Mouse (Mus musculus) kidney, postnatal 4 days (tissue): ENCODE results near the gene Sec14l4.
A peak's percentile ranks its signal among the peaks of the same experiment; 100 is the strongest.

Experiments
- DNase-seq, 2 experiments: peaks; one replicate each; pipeline ENCODE4 v3.0.0; 2021; ENCODE audit warnings: mixed read lengths in 2 of 2

Gene Sec14l4

DNA sequence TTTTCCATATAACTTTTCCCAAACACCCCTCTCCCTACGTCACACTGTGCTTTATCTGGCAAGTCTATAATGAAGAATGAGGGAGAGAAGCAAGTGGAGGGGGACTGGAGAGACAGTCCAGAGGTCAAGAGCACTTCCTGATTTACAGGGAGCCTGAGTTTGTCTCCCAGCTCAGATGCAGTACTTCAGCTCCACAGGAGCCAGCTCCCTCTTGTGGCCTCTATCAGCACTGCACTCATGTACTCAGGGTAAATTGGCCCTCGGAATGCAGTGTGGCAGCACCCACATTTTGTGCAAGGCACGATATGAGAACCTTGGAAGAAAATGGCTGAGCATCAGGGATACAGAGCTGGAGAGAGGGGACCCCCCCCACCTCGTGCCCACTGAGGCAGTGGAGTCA lies 49.0 kb downstream of the Sec14l4 start:
- peak; percentile 77 to 78 for DNase-seq

DNA sequence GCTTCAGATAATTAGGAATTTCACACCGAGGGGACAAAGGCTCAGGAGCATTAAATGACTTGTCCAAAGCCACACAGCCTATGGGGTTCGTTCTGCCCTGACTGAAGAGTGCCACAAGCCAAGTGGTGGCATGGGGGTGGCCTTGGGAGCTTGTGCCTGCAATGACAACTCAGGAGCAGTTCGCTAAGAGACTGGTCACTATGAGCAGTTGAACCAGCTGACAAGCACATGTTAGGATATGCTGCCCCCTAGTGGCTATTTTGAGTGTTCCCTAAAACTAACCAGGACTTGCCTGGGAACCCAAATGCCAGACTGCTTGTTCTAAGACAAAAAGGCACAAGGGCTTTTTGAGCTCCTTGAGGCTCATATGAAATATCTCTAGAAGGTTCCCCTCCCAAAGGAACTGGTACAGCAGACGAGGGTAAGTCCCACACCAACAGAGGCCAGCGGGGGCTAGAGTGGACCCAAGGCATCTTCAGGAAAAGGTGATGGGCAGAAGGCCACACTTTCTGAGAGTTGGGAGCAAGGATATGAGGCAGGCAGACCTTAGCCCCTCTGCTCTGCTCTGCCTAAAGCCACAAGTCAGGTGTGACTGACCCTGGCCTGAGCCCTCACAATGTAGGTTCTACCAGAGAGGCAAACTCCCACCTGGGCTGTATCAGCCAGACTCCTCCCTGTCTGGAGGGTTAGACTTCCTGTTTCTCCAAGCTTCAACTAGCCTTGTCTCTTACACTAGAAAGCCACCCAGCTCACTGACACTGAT lies 52.2 kb downstream of the Sec14l4 start:
- DNase-seq, result peak; percentile 38 to 62

DNA sequence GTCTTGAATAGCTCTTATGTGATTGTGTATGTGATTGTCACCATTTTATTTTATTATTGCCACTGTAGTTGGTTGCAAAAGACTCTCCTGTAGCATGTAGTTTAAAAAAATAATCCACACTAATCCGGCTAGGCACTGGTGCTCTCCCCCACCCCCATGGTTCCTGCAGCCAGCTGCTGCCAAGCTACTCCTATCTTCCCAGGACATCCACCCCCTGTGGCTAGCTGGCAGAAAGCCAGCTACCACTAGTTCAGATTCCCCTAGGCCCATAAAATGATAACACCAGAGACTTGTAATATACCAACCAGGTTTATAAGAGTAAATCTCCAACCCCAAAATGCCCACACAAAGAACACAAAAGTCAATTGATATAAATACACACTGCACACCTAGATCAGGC lies 55.0 kb downstream of the Sec14l4 start:
- no peak for DNase-seq

DNA sequence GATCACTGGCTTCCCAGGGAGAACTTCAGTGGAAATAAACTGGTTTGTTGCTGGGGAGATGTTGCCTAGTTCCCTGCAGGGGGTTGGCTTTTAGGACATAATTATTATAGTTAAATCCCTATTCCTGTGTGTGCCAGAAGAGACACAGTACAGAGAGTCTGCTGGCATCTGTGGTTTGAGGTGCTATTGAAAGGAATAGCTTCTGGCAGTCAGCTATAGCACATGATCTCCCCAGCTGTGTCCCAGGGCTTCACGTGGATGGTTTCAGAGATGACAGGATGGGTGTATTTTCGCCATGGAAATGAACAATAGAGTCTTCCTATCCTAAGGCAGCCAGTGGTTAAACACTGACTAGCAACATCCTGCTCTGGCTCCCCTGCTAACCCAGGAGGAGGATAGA lies 56.0 kb downstream of the Sec14l4 start:
- no peak for DNase-seq

DNA sequence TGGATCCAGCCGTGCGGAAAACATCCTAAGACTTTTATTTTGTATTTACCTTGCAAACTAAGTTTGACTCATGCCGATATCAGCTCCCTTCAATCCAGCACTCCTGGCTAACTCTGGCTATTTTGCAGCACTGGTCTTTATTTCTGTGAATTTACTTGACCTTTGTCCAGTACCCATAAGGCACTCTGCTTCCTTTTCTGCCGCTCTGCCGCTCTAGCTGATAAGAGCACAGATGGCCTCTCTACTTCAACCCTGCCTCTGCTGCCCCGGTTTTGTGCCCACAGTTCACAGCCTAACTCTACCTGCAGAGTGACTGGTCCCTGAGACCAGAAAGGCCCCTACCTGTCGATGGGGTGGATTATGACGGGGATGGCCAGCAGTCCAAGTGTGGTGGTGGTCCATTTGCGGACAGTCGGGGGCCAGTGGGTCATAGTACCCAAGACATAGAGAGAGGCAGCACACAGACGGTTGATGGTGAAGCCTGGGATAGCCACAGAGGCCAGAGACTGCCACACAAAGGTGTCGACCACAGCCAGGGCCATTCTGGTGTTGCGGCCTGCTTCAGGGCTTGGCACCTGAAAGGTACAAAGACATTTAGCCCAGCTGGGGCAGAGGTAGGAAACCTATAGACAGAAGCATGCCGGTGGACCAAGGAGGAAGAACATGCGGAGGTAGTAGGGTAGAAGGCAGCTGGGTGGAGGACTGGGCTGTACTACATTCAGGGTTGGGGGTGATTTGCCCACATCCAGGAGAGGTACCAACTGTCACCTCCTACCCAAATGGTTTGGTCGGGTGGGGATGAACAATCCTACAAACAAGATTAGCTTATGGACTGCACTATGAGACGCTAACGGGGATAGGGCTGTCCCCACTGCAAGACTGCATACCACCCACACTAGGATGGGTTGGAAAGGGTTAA lies 62.5 kb downstream of the Sec14l4 start:
- no peak for DNase-seq

DNA sequence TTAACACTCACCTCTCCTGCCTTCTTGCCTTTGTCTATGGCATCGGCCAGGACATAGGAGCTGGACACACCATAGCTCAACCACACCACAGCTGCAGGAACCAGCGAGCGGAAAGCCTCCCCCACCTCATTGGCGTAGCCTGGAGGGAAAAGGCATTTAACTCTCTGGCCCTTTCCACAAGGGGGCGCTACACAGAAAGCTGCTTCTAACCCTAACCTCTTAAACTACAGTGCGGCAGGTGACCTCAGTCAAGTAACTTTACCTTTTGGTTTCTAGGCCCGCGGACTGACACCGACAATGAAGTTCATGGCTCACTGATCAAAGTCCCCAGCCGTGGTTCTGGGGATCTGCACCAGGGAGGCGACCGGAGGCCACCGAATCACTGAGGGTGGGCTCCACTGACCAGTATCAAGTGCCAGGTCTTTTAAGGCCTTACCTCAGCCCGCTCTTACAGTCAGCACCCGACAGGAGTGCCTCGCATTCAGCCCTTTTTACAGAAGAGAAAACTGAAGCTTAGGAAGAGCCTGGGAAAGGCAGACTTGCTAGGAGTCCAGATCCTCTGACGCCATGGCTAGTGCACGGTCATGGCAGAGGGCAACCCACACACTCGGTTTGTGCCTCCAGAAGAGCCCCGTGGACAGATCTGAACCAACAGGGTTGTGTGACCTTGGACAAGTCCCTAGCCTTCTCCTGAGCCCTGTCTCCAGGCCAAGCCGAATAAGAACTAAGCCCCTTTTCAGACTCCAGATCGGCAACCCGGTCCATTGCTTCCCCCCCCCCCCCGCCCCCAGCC lies 63.3 kb downstream of the Sec14l4 start:
- DNase-seq, result peak; percentile 73 to 82

DNA sequence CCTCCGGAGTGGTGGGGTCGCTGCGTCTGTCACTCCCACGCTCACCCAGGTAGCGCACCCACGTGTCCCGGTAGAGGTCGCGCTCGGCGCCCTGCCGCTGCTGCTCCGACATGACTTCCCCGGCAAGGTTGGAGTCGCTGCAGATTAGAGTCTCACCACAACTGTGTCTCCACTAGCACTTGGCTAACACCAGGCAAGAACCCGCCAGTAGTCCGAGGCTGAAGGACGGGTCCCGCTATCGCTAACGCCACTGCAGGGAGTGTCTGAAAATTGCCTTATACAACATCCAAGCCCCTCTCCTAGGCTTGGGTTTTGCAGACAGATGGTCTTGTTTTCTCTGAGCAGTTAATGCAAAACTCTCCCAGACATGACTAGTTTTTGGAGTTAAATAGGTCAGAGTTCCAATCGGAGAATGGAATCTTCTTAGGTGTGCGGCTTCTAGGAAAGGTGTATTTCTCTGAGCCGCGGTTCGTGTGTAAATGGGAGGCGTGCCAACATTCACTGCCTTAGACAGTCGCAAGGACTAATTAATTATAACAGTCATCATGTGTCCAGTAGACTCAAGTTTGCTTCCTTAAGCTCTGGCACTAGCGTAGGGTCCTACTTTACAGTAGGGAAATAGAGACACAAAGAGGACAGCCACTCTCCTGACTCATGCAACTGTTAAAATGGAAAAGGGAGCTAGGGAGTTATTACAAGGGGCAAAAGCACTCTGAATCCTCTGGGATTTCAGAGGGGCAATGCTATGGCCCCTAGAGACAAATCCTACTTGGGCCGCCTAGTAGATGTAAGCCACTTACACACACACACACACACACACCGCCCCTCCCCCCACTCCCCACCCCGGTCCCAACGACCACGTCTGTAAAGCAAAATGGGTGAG lies 64.2 kb downstream of the Sec14l4 start, which contains the start of gene Mtfp1:
Gene Mtfp1, minus strand, starts transcription at position 275 of the 883 bp plus-strand sequence.
- peak; percentile 62 to 75 for DNase-seq

DNA sequence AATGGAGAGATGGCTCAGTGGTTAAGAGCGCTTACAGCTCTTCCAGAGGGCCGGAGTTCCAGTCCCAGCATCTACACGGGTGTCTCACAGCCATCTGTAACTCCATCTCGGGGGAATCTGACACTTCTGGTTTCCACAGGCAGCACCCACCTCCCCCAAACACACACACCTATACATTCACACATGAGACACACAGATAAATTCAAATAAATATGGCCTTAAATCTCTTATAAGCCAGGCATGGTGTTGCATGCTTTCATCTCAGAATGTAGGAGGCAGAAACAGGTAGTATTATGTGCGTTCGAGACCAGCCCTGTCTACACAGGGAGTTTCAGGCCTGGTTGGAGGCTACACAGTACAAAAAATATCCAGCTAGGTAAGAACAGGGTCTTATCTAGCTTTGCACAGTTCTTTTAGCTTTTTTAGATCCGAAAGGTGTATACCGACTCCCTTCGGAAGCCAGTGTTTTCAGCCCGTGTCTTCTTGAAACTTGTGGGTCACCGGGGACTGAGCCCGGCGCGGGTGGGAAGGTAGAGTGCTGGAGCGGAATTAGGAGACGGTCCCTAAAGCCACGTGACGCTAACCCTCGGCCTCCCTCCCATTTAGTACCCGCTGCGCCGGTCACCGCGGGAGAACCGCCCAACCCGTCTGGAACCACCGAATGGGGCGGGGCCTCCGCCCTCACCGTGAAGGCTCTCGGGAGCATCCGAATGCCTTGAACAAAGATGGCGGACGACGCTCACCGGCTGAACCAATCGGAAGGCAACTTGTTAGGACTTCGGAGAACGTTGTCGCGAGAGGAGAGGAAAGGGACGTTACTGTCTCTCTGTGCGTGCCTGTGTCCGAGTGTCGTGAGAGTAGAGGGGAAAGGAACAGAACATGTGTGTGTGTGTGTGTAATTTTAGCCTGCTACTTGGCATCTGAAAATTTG lies 65.1 kb downstream of the Sec14l4 start:
- DNase-seq, result peak; percentile 97 to 99

DNA sequence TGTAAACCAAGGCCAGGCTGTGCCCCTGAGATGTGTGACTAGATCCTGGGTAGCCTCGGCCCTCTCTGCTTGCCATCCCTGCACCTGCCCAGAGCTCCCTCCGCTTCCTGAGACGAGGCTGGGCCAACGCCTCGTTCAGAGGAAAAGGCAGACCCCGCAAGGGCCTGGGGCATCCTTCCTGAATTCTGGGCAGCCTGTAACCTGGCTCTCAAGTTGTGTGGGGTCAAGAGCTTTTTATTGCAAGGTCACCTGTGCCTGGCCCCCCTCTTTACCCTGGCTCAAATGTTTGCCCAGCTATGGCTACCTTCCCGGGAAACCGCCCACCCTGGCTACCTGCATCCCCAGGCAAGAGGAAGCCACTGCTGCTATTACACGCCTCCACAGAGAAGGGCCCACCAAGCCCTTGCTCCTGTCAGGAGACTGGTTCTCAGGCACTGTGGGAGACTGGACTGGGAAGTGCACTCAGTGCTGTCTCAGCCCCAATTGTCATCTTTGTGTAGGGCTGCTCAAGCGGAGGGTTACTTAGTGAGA lies 65.9 kb downstream of the Sec14l4 start:
- peak in 1 of 2 experiments; percentile 24 for DNase-seq
